Mouse (Mus musculus) heart, embryonic 13.5 days (tissue): Measurements from ENCODE around the gene Olfr1039. TPM values are rescaled to one million over a fixed set of nuclear protein-coding genes. Genes with fewer than 3 reads are reported as not detected.
"Not testable (repeated sequence)": the region's sequence is repeated elsewhere in the genome, so short reads cannot be mapped to it uniquely, and the experiment has no call there.

ENCODE experiments used
- ATAC-seq: fragments of 200-750 bp; cut with Nextera tagmentation; 2 replicates; pipeline ENCODE4 v1.8.0; 2017; ENCODE audit warnings: moderate TSS enrichment; ENCODE audit not compliant: insufficient number of reproducible peaks, low FRiP score, low TSS enrichment; ENCODE audit errors: extremely low read depth
- H3K27ac ChIP-seq: fragments of 300-500 bp; sonication (generic); replicated peaks from 2 replicates; pipeline ENCODE4 v1.5.1; 2015; ENCODE audit warnings: moderate library complexity, mild to moderate bottlenecking, inconsistent platforms
- H3K27me3 ChIP-seq: fragments of 300-500 bp; sonication (generic); replicated peaks from 2 replicates; pipeline ENCODE4 v1.6.1; 2015; ENCODE audit warnings: mild to moderate bottlenecking, inconsistent platforms
- H3K36me3 ChIP-seq: fragments of 300-500 bp; sonication (generic); 2 replicates; pipeline ENCODE4 v1.6.1; 2015; ENCODE audit warnings: mild to moderate bottlenecking, inconsistent platforms
- H3K4me1 ChIP-seq: fragments of 300-500 bp; sonication (generic); 2 replicates; pipeline ENCODE4 v1.6.1; 2015; ENCODE audit warnings: inconsistent platforms
- H3K4me2 ChIP-seq: fragments of 300-500 bp; sonication (generic); 2 replicates; pipeline ENCODE4 v1.6.1; 2015; ENCODE audit warnings: inconsistent platforms, mild to moderate bottlenecking, moderate library complexity
- H3K4me3 ChIP-seq: fragments of 300-500 bp; sonication (generic); 2 replicates; pipeline ENCODE4 v1.5.1; 2015; ENCODE audit warnings: moderate library complexity, mild to moderate bottlenecking, inconsistent platforms
- H3K9ac ChIP-seq: fragments of 300-500 bp; sonication (generic); 2 replicates; pipeline ENCODE4 v1.6.1; 2015; ENCODE audit warnings: inconsistent platforms, mild to moderate bottlenecking, moderate library complexity
- H3K9me3 ChIP-seq: fragments of 300-500 bp; sonication (generic); 2 replicates; pipeline ENCODE4 v1.6.1; 2016; ENCODE audit warnings: inconsistent platforms
- WGBS: fragments of 180-500 bp; shearing (Covaris S2); methylation state at CpG from one replicate; pipeline ENCODE4 v1.1.7; 2015; ENCODE audit warnings: mixed read lengths; 5-methylcytosine and 5-hydroxymethylcytosine counted together
- polyA plus RNA-seq: library from polyadenylated mRNA; unstranded; fragments of >200 nt; fragmentation: Nextera tagmentation; extraction: Ambion mirVana; gene quantifications from 2 replicates; pipeline ENCODE4 v1.2.1, GENCODE M21; 2015

The Olfr1039 gene
- not detected in 2 replicates for polyA plus RNA-seq

DNA sequence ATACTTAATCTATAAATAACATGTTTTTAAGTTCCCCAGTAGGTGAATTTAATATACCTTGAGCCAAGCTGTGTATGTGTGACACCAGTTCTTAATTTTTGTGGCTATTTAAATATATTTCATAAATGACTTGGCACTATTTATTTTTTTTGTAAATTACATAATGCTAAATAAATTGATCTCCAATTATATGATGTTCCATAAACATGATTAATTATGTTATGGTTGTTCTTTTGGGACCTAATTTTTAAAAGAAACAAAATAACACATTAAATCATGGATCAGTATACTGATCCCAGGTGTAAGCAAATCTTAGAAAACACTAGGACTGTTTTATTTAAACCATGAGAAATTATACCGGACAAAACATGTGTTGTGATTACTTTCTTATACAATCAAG, at the start of gene Olfr1039:
TSS of gene Olfr1039 (minus strand) at position 101 of the 400 bp plus-strand sequence.
- Histone ChIP-seq H3K4me1 (no peaks in the 10 kb centered on the region), H3K4me2 (no peak within 1 kb of the TSS), H3K9me3 (no peaks in the 10 kb centered on the region), H3K9ac (no peak within 1 kb of the TSS), H3K27me3 (no peaks in the 10 kb centered on the region), H3K27ac (no peak within 1 kb of the TSS), H3K36me3 (no peaks in the 10 kb centered on the region), H3K4me3 (no peak within 1 kb of the TSS)
- 85% methylated on average over 1 of the region's 1 CpGs for WGBS
- no peak for ATAC-seq

DNA sequence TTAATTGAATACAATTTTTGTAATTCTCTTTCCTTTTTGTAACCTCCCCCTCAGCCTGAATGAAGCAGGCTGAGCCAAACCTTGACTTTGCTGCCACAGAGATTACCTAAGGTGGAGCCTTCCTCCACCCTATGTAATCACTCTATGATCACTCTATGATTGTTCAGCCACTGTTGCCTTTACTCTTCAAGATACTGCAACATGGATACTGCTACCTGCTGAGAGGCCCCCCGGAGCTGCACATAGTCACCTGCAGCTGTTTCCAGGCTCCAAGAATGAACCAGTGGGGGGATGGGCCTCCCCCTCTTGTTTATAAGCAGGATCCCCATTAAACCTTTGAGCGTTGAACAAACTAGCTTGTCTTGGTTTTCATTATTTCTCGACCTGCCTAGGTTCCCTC, 44.2 kb upstream of the Olfr1039 start:
- no peak overlapping the region for H3K27ac ChIP-seq

DNA sequence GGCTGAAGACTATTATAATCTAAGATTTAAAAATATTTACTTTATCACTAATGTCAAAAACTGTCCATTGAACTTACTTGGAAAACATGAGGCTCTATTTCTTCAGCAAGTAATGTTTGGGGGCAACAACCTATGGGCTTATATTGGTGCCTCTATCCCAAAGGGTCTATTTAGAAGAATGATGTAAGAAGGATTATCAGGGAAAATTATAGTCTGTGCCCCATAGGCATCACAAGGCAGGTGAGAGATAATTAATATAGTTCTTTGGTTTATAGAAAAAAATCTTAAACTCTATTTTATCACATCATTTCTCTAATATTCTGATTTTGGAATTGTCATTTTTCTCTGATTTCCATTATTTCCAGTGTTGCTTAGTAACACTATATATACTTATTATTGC, 42.0 kb upstream of the Olfr1039 start, which contains the start of gene Olfr1044:
TSS of gene Olfr1044 (minus strand) at position 101 of the 400 bp plus-strand sequence.
- Histone ChIP-seq H3K36me3 (no peaks in the 10 kb centered on the region), H3K4me3 (no peak within 1 kb of the TSS), H3K9me3 (no peaks in the 10 kb centered on the region), H3K4me1 (no peaks in the 10 kb centered on the region), H3K27me3 (no peaks in the 10 kb centered on the region), H3K27ac (no peak within 1 kb of the TSS), H3K9ac (no peak within 1 kb of the TSS), H3K4me2 (no peak within 1 kb of the TSS)
- ATAC-seq, result no peak

More for the DNA sequence above, 44.2 kb upstream of the Olfr1039 start:
- 77% methylated on average over 3 of the region's 3 CpGs for WGBS
- Histone ChIP-seq H3K36me3 (no peaks in the 10 kb centered on the region), H3K4me3 (no peak overlapping the region), H3K9ac (no peak overlapping the region), H3K4me1 (no peaks in the 10 kb centered on the region), H3K27me3 (no peaks in the 10 kb centered on the region), H3K4me2 (no peak overlapping the region), H3K9me3 (no peaks in the 10 kb centered on the region)
- no peak for ATAC-seq

DNA sequence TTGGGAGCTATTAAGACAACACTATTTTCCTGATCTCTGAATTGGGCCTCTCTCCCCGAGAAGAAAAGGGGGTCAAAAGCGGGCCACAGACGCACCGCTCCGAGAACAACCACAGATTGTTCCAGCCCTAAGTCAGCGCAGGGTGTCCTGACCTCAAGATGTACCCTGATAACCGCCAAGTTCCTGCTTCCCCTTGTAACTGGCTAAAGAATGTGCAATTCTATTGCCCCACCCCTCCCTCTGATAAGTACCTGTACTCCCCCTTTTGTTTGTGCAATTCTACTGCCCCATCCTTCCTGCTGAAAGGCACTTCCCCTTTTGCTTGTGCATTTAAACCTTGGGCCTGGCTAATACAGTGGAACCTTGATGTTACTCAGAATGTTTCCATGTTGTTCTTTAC, 39.7 kb upstream of the Olfr1039 start:
- H3K4me2 ChIP-seq, H3K9ac ChIP-seq, H3K27me3 ChIP-seq, H3K4me1 ChIP-seq, ATAC-seq, H3K27ac ChIP-seq, H3K9me3 ChIP-seq, H3K36me3 ChIP-seq, H3K4me3 ChIP-seq: not testable (repeated sequence)
- 71% methylated on average over 7 of the region's 7 CpGs for WGBS

DNA sequence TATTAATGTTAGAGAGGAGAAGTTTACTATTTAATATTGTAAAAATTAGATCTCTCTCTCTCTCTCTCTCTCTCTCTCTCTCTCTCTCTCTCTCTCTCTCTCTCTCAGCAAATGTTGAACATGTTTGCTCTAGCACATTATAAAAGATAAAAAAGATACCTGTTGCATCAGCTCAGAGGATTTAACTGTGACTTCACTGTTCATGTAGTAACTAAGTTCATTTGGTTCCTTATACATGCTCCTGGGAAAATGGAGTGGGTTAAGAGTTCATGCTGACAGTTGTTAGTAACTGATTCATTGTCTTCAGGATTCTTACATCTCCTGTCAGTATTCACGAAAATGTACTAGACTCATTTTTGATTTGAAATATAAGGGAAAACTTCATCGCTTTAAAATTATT, 31.7 kb upstream of the Olfr1039 start, which contains the start of gene Olfr1043:
TSS of gene Olfr1043 (minus strand) at position 101 of the 400 bp plus-strand sequence.
- 71% methylated on average over 2 of the region's 2 CpGs for WGBS
- ATAC-seq, result no peak

DNA sequence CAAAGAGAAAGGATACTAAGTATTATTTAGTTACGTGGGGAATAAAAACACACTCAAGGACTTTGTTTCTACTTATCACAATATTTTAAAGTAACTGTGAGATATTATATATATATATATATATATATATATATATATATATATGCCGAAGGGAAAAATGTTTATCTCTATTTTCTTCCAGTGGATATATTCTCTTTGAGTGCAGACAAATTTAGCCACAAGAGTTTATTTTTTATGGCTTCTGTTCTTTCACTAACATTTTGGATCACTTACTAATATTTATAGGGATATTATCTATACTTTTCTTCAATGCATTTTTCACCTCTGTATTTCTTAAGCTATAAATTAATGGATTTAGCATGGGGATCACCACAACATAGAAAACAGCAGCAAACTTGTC, 26.0 kb upstream of the Olfr1039 start, which contains the start of gene Olfr1042:
TSS of gene Olfr1042 (minus strand) at position 101 of the 400 bp plus-strand sequence.
- no peak within 1 kb of the TSS for H3K4me3 ChIP-seq
- 65% methylated on average over 2 of the region's 2 CpGs for WGBS
- H3K36me3 ChIP-seq, result no peaks in the 10 kb centered on the region
- H3K9me3 ChIP-seq, result no peaks in the 10 kb centered on the region
- H3K4me1 ChIP-seq, result no peaks in the 10 kb centered on the region
- H3K27ac ChIP-seq, result no peak within 1 kb of the TSS
- H3K27me3 ChIP-seq, result no peaks in the 10 kb centered on the region
- no peak for ATAC-seq
- no peak within 1 kb of the TSS for H3K9ac ChIP-seq
- H3K4me2 ChIP-seq, result no peak within 1 kb of the TSS

More for the DNA sequence above, 31.7 kb upstream of the Olfr1039 start, which contains the start of gene Olfr1043:
- Histone ChIP-seq H3K9ac (no peak within 1 kb of the TSS), H3K9me3 (no peaks in the 10 kb centered on the region), H3K27me3 (no peaks in the 10 kb centered on the region), H3K4me1 (peaks cover 7% of the 10 kb centered on the region), H3K27ac (no peak within 1 kb of the TSS), H3K4me2 (no peak within 1 kb of the TSS), H3K36me3 (no peaks in the 10 kb centered on the region), H3K4me3 (no peak within 1 kb of the TSS)

DNA sequence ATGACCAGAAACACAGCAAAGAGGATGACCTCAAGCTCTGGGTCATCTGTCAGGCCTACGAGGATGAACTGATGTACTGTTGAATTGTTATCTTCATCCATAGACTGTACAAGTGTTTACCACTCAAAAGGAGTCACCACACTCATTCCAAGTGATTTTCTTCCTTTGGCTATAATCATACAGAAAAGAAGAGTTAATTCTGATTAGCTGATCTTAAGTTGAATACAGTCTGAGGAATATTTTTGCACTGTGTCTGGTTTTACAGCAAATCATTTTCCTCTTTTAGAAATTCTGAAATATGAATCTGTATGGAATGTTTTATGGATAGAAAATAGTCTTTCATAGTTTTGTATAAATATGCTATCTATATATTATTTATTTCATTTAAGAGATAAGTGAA, 10.9 kb upstream of the Olfr1039 start, which contains the start of gene Olfr1040:
TSS of gene Olfr1040 (minus strand) at position 101 of the 400 bp plus-strand sequence.
- Histone ChIP-seq H3K4me3 (no peak within 1 kb of the TSS), H3K9me3 (0 out of 2 replicates have a peak, but pooled peaks cover 4% of the 10 kb centered on the region), H3K4me2 (no peak within 1 kb of the TSS), H3K27ac (no peak within 1 kb of the TSS), H3K27me3 (no peaks in the 10 kb centered on the region), H3K9ac (no peak within 1 kb of the TSS), H3K4me1 (no peaks in the 10 kb centered on the region), H3K36me3 (no peaks in the 10 kb centered on the region)
- ATAC-seq, result no peak
- 66% methylated on average over 1 of the region's 1 CpGs for WGBS

DNA sequence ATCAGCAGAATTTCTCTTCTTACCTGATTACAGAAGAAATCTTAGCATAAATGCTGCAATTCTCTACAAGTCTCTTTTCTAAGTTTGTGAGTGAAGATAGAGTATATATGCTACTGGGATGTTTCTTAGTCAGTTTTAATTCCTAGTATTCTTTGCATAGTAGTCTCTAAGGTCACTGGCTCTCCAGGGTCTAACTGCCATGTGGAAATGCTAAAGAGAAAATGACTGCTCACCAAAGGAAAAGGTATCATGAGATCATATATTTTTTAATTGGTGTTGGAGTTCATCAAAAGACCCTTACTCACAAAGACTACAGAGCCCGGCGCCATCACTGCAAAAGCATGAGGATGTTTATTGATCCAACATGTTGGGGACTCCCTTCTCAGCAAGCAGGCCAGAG, 48.4 kb downstream of the Olfr1039 start, which contains the start of gene Olfr1037:
TSS of gene Olfr1037 (minus strand) at position 101 of the 400 bp plus-strand sequence.
- H3K4me1 ChIP-seq, result no peaks in the 10 kb centered on the region
- no peak within 1 kb of the TSS for H3K4me3 ChIP-seq
- H3K9ac ChIP-seq, result no peak within 1 kb of the TSS
- no peaks in the 10 kb centered on the region for H3K36me3 ChIP-seq
- H3K27me3 ChIP-seq, result no peaks in the 10 kb centered on the region
- ATAC-seq, result no peak
- H3K27ac ChIP-seq, result no peak within 1 kb of the TSS
- WGBS, result 75% methylated on average over 2 of the region's 2 CpGs
- no peak within 1 kb of the TSS for H3K4me2 ChIP-seq
- H3K9me3 ChIP-seq, result no peaks in the 10 kb centered on the region

DNA sequence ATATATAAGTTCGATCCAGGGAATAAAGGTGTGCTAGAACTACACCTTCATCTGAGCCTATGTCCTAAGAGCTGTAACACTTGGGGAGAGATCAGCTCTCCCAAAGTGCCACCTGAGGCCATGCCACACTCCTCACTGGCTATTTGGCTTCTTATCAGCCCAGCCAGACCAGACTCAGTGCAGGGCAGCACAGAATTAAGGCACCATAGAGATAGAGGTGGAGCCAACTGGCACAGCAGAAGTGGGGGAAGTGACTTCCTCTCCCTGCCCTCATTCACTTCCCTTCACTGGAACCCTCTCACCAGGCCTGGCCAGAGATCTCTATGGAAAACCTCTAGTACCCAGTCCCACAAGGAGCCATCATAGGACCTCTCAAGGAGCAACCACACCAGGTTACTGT, 55.2 kb downstream of the Olfr1039 start:
- H3K4me1 ChIP-seq, H3K27me3 ChIP-seq, H3K4me2 ChIP-seq, H3K9ac ChIP-seq, H3K27ac ChIP-seq, H3K4me3 ChIP-seq, H3K9me3 ChIP-seq, ATAC-seq, H3K36me3 ChIP-seq: not testable (repeated sequence)
- WGBS, result 69% methylated on average over 1 of the region's 1 CpGs

Other genes starting within 250 kb of the Olfr1039 start
- gene Olfr1024, start 230.9 kb downstream of the Olfr1039 start, polyA plus RNA-seq, result not detected in 2 replicates
- not detected in 2 replicates for gene Olfr1025-ps1, start 220.7 kb downstream of the Olfr1039 start, polyA plus RNA-seq
- not detected in 2 replicates for gene Olfr1026, start 214.4 kb downstream of the Olfr1039 start, polyA plus RNA-seq
- gene Olfr1028, start 185.5 kb downstream of the Olfr1039 start, polyA plus RNA-seq, result not detected in 2 replicates
- gene Olfr1029, start 162.0 kb downstream of the Olfr1039 start, polyA plus RNA-seq, result not detected in 2 replicates
- not detected in 2 replicates for gene Olfr1030, start 156.7 kb downstream of the Olfr1039 start, polyA plus RNA-seq
- gene Olfr1031, start 145.6 kb downstream of the Olfr1039 start, polyA plus RNA-seq, result not detected in 2 replicates
- gene Olfr1032, start 130.4 kb downstream of the Olfr1039 start, polyA plus RNA-seq, result not detected in 2 replicates
- 2.2 and 2.3 TPM in 2 replicates for gene Olfr1033, start 115.3 kb downstream of the Olfr1039 start, polyA plus RNA-seq
- 0.13 TPM in 1 of 2 replicates, not detected in the other for gene Olfr1034, start 90.1 kb downstream of the Olfr1039 start, polyA plus RNA-seq
- not detected in 2 replicates for gene Olfr1036, start 61.9 kb downstream of the Olfr1039 start, polyA plus RNA-seq
- gene Olfr1037, start 48.5 kb downstream of the Olfr1039 start, polyA plus RNA-seq, result not detected in 2 replicates
- gene Olfr1040, start 10.8 kb upstream of the Olfr1039 start, polyA plus RNA-seq, result not detected in 2 replicates
- not detected in 2 replicates for gene Olfr1042, start 25.9 kb upstream of the Olfr1039 start, polyA plus RNA-seq
- gene Olfr1043, start 31.6 kb upstream of the Olfr1039 start, polyA plus RNA-seq, result not detected in 2 replicates
- gene Olfr1044, start 41.9 kb upstream of the Olfr1039 start, polyA plus RNA-seq, result not detected in 2 replicates
- not detected in 2 replicates for gene Olfr52, start 49.8 kb upstream of the Olfr1039 start, polyA plus RNA-seq
- not detected in 2 replicates for gene Olfr1045, start 67.1 kb upstream of the Olfr1039 start, polyA plus RNA-seq
- not detected in 2 replicates for gene Olfr1046, start 83.4 kb upstream of the Olfr1039 start, polyA plus RNA-seq
- gene Olfr1047, start 95.5 kb upstream of the Olfr1039 start, polyA plus RNA-seq, result not detected in 2 replicates
- not detected in 2 replicates for gene Olfr1048, start 104.4 kb upstream of the Olfr1039 start, polyA plus RNA-seq
- gene Olfr1049, start 122.4 kb upstream of the Olfr1039 start, polyA plus RNA-seq, result not detected in 2 replicates
- gene Olfr1051, start 143.2 kb upstream of the Olfr1039 start, polyA plus RNA-seq, result not detected in 2 replicates
- gene Olfr1052, start 156.5 kb upstream of the Olfr1039 start, polyA plus RNA-seq, result not detected in 2 replicates
- gene Olfr1053, start 179.4 kb upstream of the Olfr1039 start, polyA plus RNA-seq, result not detected in 2 replicates
- not detected in 2 replicates for gene Olfr1054, start 199.5 kb upstream of the Olfr1039 start, polyA plus RNA-seq
- not detected in 2 replicates for gene Olfr1055, start 214.4 kb upstream of the Olfr1039 start, polyA plus RNA-seq
- not detected in 2 replicates for gene Olfr1056, start 226.5 kb upstream of the Olfr1039 start, polyA plus RNA-seq
- gene Olfr1057, start 242.5 kb upstream of the Olfr1039 start, polyA plus RNA-seq, result not detected in 2 replicates